Mouse (Mus musculus) mature B cell (primary cell): ENCODE results near the gene Ppp3r1.

Experiments used
- in situ Hi-C: fragments of 300-500 bp; cut with MboI; formaldehyde crosslinking; loops from 2 replicates; pipeline ENCODE4 v1.14.3; 2019

Ppp3r1 gene

DNA sequence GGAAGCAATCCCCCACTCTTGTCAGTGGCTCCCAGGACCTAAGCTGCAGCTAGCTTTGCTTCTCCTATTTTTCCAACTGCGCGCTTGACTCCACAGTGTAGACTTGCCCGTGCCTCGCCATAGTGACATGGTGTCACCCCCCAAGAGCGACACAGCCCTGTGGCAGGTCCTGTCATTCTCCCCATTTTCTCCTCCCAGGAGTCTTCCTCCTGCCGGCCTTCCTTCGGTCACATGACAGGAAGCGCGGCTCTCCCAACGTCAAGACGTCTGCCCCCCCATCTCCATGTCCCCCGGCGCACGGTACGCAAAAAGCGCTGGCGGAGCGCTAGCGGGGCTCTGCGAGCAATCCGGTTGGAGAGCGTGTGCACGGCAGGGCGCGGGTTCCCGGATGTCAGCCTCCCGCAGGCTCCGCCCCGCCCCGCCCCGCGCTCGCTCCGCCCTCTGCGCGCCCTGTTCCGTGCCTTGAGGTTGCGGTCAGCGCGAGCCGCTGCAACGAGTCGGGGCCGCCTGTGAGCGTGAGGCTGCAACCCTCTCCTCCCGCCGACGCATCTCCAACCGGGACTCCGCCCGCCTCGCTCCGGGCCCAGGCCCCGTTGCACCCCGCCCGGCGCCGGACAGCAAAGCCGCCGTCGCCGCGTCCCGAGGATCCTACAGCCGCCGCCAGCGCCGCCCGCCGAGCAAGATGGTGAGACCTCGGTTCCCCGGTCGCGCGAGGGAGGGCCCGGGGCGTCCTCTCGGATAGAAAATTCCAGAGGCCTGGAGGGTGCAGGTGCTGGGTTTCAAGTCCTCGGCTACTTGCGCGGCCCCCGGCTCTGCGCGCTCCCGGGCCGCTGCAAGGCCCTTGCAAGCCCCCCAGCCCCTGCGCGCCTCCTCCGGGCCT is at the start of gene Ppp3r1:
Gene Ppp3r1 (plus strand): TSS at position 406 of the 880 bp plus-strand sequence.
- in situ Hi-C loops: no loop called here

DNA sequence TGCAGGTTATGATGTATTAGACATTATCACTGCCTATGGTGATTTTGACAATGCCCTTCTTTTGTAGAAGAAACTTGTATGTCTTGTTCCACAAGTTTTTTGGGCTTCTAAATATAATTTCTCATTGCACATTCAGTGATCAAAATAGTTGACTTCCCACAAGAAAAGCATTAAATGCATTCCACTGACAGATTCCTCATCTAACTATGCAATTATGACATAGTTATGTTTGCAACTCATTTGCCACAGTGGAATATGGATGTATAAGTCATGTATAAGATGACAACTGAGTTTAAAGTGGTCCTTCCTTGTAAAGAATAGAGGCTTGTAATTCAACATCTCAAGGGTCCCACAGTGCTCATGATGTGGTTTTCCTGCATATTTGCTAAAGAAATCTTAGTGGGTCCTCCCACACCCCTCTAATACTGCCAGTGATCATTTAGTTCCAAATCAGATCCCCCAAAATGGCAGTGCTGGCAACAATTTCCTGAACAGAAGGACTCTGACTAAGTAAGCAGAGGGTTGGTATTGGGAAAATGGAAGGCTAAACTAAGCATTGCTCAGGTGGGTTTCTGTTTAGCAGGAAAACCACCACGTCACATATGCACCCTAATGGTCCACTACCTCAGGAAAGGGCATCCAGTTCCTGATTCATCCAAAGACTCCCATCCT is 46.5 kb upstream of the Ppp3r1 start:
- in situ Hi-C loops: no loop called here

DNA sequence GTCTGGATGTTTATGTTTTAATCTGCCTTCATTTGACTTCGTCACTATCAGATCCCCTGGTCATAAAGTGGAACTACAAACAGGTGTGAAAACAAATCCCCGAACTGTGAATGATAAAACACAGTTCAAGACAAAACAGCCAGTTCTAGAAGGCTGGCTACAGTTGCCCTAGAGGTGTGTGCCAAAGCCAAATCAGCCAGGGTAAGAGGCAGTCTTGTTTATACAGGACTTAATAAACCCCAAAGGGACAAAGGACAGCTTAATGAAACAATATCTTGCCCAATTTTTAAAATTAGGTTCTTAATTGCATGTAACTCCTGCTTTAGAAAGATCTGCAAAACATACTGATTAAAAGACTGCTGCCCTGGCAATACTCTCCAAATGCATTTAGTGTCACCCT is 32.6 kb upstream of the Ppp3r1 start:
- in situ Hi-C loops: no loop called here

DNA sequence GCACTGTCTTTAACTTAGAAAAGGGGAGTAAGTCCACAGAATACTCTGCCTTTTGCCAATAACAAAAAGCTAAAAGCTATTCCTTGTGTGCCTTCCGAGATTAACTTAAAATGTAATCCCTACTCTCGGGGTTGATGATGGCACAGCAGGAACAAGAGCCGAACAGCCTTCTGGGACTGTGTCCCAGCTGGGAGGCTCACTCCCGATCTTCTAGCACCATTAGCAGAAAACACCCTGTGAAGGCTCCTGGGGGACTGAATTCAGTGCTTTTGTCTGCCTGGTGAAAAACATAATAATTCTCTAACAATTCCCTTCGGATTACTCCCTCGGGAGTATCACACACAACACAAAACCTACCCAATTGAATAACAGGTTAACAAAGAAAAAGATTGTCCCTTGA is 23.4 kb upstream of the Ppp3r1 start:
- in situ Hi-C loops: no loop called here

DNA sequence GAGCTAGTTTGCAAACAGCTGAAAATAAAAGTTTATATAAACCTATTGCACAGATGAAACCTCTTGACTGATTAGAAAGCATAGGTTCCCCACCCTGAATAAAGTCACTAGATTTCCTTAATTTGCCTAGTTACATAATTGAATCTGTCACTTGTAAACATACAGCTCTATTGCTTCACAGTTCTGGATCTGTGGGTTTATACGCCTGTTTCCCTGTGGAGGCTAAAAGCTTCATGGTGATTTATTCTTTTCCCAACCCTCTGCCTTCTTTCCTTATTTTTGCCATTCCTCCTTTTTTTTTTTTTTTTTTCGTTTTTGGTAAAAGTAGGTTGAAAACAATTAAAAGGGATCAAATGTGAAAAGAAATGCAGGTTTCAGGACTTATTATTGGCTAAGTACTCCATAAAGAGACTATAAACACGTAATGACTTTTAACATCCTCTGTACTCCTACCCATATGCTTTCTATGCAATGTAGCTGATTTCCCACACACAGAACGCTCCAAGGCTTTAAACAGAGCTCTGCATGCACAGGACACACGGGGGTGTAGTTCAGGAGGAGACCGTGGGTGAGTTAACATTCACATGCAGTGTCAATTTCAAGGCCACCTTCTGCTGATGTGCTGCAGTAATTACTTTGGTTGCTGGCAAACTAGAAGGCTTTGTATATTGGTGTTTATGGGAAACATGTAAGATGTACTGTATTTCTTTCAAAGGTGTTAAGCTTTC is 20.6 kb upstream of the Ppp3r1 start:
- in situ Hi-C loops: no loop called here

DNA sequence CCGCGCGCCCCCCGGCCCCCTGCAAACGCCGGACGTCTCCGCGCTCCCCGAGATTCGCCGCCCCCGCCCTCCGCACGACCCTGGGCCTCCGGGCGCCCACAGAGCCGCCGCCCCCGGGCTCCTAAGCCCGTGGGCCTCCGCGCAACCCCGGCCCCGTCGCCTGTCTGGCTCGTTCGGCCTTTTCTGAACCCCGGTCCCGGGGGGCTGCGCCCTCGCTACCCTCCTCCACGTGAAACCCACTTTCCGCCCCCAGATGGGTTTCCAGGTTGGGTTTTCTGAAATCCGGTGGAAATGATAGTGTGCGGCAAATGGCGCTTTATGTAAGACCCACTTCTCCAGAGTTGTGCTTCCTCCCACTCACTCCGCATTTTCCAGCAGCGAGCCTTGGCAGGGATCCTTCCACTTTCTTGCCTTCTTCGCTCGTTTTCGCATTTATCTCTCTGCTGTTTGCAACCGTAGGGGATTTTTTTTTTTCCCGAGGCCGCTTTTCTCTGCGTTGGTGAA is 727 bp downstream of the Ppp3r1 start:
- in situ Hi-C loops: no loop called here

DNA sequence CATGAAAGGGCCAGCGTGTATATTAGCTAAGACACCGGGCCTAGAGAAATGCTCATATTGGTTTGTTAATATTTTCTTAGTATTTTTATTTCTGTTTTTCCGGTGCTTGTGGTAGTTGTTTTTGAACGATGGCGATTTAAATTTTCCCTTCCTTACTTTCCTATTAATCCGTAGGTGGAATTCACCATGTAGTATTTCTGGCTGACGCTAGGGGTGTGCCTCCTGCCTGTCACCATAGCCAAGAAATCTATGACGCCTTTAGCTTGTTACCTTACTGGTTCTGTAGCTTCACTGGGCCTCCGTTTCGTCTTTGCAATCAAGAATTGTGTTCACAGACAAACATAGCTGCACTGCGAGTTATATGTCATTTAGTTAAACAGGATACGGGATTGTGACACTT is 1.2 kb downstream of the Ppp3r1 start:
- in situ Hi-C loops: no loop called here

DNA sequence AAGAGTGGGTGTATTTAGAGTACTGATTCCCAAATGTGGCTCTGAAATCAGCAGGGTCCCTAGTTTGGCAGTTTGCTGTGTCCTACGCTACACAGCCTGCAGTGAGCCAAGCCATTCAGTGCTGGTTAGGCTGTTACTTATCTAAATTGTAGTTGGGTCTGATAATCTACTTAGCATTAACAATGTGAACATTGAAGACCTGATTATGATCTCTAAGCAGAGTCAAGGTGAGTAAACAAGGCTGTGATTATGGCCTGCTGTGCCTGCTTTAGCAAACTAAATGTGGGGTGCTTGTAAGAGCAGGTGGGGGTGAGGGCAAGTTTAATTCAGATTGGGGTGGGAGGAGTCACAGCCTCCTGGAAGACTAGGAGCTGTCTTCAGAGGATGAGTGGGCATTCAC is 4.9 kb downstream of the Ppp3r1 start:
- in situ Hi-C loops: no loop called here

DNA sequence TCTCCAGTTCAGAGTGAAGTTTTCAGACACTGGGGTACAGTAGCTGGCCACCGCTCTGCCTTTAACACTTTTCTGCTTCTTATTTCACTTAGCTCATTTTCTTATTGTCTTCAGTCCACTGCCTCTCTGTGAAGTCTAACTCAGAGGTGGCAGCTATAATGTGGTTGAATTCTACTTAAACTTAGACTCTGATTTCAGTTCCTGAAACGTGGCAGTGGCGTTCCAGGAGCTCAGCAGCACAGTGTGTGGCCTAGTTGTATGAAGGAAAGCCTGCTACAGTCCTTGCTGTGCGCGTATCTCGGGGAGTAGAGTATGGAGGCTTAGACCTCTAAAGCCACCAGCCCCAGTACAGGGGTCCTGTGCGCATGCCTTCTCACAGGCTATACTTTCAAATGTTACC is 7.6 kb downstream of the Ppp3r1 start:
- in situ Hi-C loops: no loop called here

DNA sequence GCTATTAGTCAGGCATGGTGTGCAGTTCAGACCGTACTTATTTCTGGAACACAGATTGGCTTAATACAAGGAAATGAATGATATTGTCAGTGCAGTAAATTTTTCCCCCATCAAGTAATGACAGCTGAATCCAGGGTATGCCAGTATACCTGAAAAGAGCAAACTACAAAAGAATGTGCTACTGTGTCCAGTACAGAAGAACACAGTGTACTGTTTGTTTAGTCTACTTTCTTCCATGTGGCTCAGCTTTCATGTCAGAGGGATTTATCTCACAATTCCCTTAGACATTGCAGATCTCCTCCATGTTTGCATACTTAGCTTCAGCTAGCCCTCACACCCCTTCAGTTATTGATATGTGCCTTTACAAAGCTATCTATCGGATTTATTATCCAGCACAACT is 10.2 kb downstream of the Ppp3r1 start:
- in situ Hi-C loops: no loop called here

DNA sequence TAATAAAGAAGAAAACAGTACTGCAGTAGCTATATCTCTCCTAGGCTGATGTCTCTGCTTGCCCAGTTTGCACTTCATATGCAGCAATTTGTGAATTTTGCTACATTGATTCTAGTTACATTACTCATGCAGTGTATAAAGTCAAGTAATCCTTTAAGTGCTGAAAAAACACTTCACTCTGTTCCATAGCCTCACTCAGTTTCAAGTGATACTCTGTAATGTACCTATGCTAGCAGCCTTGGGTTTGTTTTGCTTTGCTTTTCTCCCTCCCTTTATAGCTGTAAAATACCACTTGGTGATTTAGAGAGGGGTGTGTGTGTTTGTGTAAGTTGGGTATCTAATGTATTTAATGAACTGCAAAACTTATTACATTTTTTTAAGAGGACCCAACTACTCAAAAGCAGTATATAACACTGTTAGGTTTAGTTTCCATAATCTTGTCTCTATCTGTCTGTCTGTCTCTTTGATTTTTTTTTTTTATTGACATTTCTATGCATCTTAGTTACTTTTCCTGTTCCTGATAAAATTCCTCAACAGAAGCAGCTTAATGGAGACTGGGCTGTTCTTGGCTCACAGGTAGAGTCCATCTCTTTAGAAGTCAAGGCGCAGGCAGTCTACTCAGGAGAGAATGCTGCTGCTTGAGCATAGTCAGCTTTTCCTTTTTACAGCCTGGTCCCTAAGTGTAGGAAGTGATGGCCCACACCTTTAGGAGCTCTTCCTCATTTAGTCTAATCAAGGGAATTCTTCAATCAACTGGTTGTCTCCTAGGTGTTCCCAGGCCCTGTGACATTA is 12.1 kb downstream of the Ppp3r1 start:
- in situ Hi-C loops: no loop called here

DNA sequence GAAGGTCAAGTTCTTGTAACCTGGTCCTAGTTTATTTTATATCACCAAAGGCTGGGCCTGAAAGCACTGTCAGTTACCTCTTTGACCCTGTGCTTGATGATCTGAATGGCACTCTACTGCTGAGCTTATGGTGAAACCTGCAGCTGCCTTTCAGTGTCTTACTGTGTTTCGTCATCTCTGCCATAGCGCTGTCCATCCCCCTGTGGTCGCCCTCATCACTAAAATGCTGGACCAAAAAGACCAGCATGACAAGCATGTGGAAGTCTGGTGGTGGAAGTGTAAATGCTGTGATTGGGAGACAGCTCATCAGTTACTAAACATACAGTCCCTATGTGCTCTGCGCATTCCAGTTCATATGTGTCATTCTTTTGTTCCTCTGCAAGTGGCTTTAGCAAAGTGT is 13.2 kb downstream of the Ppp3r1 start:
- in situ Hi-C loops: no loop called here

DNA sequence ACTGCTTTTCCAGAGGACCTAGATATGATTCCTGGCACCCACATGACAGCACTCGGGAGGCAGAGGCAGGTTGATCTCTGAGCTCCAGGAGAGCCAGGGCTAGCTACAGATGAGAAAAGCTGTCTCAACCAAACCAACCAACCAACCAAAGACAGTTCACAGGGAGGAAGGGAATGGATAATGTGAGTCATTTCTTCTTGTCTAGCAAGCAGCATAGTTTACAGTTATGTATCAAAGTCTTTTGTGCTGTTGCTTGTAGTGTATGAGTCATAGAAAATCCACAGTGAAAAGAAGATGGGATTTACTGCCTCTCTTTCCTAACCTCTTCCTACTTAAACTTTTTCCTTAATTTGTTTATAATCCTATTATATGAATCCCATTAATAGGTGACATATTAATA is 17.6 kb downstream of the Ppp3r1 start:
- in situ Hi-C loops: no loop called here

DNA sequence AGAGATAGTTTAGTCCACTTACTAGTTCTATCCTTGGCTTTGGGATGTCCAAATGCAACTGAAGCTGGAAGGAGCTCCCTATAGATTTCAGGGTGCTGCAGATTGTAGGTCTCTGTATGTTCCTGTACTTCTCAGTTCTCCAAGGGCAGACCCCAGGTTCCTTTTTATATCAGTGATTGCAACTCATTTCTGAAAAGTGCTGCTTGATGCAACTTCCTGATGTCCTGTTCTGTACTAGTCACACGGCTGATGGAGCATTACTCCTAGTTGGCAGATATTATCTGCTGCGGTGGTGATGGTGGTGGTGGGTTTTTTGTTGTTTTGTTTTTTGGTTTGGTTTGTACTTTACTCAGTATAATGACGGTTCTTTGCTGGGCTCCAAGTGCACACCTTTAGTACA is 21.7 kb downstream of the Ppp3r1 start:
- in situ Hi-C loops: no loop called here

DNA sequence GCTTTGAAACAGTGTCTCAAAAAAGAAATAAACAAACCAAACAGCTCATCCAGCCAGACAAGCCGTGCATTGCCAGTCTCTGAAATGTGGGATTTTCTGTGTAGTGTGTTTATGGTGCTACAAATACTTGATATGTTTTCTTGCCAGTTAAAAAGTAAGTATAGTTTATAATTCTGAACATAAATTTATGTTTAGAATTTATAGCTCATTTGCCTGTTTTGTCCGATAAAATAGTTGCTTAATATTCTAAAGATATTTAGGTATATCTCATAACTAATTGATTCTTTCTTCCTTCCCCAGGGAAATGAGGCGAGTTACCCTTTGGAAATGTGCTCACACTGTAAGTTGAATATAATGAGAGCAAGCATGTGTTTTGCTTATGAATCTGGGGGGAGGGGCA is 22.7 kb downstream of the Ppp3r1 start, which contains the start of gene Wdr92:
Gene Wdr92 (plus strand): TSS at position 301 of the 400 bp plus-strand sequence.
- in situ Hi-C loops: no loop called here

DNA sequence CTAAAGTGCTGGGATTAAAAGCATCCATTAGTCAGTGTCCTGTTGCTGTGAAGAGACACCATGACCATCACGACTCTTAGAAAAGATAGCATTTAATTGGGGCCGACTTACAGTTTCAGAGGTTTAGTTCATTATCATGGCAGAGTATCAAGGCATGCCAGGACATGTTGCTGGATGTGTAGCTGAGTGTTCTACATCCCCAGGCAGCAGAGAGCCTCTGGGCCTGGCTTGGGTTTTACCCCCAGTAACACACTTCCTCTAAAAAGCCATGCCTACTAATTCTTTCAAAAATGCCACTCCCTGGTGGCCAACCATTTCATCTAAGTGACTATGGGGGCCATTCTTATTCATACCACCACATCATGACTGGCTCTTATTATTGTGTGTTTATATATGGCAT is 24.1 kb downstream of the Ppp3r1 start:
- in situ Hi-C loops: no loop called here

DNA sequence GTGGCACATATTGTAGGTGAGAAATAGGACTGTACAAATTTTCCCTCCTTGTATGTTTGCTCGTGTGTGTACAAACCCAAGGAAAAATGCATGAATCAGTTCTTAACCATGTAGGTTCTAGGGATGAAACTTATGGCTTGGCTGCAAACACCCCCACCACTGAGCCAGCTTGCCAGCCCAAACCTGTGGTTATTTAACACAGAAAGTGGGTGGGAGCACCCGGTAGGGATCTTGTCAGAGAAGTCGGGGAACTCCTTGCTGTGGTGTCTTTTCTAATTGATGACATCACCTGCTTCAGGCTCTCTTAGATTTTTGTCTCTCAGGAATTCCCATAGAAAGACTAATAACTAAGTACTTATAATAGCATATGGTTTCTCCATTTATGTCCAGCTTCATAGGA is 28.6 kb downstream of the Ppp3r1 start:
- in situ Hi-C loops: no loop called here

DNA sequence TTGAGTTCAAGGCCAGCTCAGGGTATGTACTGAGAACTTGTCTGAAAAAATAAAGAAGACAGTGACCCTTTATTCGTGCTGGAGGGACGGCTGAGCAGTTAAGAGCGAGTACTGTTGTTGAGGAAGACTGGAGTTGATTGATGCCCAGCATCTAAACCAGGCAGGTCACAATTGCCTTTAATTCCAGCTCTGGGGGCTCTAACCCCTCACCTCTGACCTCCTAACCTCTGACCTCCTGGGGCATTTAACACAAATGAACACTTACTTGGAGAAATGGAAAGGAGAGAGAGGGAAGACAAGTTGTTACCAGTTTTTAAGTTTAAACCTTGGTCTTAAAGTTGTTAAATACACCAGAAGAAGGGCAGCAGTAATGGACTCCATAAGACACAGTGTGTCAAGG is 29.7 kb downstream of the Ppp3r1 start:
- in situ Hi-C loops: no loop called here

DNA sequence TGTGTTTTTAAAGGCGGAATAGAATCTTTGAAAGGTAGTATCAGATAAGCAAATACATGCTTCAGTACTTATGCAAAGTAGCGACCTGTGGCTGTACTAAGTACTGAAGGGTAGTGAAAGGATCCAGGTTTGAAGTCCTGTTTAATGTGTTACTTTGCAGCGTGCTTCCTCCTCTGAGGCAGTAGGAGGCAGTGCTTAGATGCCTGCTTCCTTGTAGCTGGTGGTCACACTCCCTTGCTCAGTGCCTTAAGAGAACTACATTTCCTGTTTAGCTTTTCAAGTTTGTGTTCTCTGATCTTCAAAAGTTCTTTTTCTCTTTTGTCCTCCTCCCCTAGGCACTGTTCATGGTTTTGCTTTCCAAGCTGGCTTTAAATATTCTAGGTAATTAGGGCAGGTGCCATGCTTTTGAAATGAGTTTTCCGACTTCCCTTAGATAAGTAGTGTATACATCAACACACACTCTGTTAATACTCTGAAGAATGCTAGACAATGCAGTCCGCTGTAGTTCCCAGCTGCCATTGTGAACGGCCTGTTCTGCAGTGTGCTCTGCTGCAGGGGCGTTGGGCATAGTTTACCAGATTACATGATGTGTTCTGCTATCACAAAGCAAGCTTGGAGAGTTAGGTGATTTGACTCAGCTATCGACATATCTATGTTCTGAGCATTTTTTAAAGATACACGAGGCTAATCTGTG is 33.2 kb downstream of the Ppp3r1 start:
- in situ Hi-C loops: no loop called here

DNA sequence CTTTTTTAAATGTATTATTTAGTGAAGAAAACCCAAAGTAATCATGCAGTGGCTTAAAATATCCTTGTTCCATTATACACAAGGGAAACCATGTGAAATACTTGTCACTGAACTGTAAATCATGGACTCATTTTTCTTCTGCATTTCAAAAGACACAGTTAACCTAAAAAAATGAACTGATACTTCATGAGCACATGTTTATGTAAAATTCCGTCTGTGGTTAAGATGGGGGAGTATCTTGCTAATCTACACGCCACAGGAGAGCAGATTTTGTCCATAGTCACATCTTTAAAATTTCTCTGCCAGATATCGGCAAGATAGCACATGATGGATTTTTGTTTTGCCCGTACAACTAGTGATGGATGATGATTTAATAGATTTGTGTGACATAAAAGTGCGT is 40.1 kb downstream of the Ppp3r1 start:
- in situ Hi-C loops: no loop called here
